Mouse (Mus musculus) natural killer cell, adult 2 months (primary cell): ENCODE data around the gene Dchs2.
"Not testable (repeated sequence)": the region's sequence is repeated elsewhere in the genome, so short reads cannot be mapped to it uniquely, and the experiment has no call there.

Source experiments
- DNase-seq, 2 experiments: peaks; one replicate each; pipeline ENCODE4 v3.0.0; 2022; ENCODE audit warnings: low spot score in 2 of 2

The Dchs2 gene

DNA sequence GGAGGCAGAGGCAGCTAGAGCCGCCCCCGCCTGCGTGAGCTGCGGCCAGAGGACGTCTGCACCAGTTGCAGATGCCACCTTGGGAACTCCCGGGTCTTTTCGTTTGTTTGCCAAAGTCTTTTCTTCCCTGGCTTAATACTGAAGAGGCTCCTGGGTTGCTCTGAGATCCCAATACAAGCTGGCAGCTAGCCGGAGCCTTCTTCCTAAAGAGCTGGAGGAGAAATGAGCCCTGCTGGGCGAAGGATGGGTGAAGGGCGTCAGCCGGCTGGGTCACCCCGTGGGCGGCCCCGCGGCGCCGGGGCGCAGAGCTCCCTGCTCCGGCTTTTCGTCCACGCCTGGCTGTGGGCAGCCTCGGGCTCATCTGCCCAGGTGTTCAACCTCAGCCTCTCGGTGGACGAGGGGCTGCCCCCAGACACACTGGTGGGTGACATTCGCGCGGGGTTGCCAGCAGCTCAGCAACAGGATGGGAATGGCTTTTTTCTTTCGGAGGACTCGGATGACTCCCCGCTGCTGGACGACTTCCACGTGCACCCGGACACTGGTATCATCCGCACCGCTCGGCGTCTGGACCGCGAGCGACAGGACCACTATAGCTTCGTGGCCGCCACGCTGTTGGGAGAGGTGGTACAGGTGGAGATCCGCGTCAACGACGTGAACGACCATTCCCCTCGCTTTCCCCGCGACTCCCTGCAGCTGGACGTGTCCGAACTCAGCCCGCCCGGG is at the start of gene Dchs2:
Dchs2 (plus strand) TSS at position 223 of the 723 bp plus-strand sequence.
- DNase-seq = no peak

DNA sequence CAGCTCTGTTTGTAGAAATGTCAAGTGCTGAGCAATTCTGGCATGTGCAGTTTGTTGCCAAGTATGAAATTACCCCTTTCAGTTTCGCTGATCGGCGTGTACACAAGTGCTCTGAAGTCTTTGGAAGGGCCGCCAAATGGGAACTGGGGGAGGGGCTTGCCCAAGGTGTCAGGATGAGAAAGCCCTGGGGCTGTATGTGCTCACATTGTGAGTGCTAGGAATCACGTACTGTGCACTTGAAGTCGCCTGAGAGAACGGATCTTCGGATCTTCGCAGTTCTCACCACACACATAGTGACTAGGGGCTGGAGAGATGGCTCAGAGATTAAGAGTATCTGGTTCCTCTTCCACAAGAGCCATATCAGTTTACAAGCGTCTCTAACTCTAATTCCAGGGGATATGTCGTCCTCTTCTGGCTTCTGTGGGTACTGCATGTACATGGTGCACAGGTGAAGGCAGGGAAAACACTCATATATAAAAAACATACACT is 47.1 kb upstream of the Dchs2 start:
- peak; percentile 17 to 62 for DNase-seq

DNA sequence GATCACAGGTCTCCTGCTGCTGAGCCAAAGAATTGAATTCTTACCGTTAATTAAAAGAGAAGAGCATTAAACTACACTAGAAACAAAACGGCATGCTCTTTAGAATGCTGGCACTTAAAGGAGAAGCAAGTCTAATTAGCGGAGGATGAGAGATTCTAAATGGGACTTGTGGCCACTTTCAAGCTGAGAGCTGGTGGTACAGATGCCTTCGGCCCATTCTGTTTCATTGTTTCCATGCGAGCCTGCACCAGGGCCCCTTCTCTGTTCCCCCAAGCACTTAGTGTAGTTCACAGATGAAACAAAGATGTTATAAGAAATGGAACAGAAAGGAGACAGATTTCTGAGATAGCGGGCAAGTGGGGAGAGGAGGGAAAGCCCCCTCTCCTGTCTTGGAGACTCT is 30.2 kb upstream of the Dchs2 start:
- no peak for DNase-seq

DNA sequence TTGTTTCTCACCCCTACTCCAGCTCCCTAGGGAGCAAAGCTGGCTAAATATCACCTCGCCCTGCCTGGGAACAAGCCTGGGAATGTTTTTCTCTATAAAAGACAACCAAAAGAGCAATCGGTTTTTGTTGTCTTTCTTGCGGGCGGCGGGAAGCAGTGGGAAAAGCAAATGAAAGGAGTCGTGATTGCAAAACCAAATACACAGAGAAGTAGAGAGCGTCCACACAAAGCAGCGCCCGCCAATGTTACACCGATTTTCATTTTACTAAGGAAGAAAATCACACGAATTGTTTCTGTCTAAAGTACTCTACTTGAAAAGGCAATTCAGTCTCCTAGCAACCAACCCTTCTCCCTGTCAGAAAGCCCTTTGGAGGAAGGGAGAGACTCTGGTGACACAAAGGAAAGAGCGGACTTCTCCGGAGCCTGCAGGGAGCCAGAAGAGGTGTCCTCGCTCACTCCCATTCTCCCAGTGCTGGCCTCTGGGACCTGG is 29.2 kb upstream of the Dchs2 start:
- no peak for DNase-seq

DNA sequence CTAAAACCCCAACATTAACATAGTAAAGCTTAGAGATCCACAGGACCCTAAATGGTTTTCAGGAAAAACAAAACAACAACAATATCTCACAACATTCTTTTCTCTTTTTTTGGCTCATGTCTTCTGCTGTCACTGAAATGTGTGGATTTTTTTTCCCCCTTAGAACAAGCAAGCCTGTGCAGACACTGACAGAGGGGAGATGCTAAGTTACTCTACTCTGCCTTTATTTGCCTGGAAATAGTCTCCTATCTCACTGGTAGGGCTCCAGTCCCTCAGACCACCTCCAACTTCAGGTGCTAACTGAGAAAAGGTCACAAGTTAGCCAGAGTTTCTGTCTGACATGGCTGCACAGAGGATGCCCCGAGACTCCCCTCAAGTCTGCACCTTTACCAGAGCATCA is 28.6 kb upstream of the Dchs2 start:
- DNase-seq = no peak

DNA sequence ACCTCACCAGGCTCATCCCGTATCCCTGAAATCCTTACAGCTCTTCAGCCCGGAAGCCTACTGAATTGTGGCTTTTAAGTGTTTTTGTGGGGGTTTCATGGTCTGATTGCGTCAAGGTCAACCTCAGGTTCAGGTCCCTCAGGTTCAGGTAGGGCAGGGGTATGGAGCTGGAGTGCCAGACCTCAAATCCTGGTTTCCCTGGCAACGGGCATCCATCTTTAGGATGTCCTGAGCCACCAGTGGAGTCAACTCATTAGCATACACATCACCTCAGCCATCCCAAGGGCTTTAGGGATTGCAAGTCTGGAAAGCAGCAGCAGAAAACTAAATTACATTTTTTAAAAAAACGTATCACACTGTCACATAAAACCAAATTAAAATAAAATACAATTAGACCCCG is 28.1 kb upstream of the Dchs2 start:
- no peak for DNase-seq

DNA sequence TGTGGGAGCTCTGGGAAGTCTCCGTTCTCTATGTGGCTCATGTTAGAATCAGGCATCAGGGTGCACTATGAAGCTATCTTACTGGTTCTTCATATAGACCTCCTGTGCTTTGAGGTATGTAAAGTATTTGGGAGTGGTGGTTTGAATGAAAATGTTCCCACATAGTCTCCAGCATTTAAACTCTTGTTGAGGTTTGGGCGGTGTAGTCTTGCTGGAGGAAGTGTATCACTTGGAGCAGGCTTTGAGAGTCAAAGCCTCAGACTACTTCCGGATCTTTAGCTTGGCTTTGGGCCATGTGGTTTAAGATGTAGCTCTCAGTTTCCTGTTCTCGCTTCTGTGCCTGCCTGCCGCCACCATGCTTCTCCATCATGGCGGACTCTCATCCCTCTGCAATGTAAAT is 25.5 kb upstream of the Dchs2 start:
- DNase-seq = no peak

DNA sequence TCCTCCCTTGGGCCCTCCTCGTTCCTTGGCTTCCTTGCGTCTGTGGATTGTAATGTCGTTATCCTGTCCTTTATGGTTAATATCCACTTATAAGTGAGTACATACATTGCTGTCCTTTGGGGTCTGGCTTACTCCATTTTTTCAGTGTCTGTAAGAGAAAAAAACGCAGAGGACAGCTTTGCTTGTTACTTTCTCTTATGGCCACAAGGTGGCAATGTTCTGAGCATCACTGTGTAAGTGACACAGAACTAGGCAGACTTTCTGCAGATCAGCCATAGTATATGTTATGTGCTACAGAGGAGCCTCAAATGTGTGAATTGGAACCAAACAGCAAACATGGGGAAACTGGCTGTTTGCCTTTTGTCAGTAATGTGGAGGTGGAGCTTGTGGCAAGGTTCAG is 17.6 kb upstream of the Dchs2 start:
- no peak for DNase-seq

DNA sequence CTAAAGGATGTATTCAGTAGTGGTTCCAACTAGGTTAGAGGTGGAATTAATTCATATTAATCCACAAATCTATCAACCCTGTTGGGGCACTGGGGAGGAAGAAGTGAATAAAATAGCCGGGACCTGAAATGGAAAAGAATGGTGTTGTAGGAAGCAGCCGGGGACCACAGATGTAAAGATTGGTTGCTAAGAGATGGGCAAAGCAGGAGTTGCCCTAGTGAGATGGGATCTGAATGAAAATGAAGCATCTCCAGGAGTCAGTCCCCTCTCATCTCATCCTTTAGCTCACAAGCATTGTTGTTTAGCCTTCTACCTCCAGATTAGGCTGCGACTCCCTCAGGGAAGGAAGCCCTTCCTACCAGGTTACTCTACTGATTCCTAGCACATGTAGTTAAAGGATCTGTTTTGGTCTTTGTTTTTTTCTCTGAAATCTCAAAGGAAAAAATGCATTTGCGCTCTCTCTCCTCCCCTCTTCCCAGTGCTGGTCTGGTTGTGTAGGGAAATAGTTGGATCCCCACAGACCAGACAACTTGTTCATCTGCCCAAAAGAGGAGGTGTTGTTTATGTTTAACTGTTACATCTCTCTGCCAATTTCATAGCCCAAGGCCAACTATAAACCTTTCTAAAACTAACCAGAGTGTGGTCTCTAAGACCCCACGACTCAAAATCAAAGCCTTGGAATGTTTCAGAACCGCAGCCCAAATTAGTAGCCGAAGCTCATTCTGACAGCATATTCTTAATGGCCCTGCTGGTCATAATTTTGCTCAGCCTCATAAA is 16.1 kb upstream of the Dchs2 start:
- DNase-seq = no peak

DNA sequence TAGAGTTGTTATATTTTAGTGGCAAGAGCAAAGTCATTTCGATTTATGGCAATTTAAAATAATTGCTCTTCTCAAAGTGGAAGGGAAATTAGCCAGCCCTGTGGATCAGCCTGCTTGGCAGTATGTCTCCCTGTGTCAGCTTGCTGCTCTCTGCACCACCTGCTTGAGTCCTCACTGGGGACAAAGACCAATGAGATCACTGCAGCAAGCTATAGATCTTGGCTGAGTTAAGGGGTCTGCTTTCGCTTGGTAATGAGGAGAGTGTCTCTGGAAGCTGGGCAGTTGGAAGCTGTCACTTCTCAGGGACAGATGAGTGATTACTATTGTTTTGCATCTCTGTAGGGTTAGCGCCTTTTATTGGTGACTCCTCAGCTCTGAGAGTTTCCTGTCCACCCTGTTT is 14.9 kb upstream of the Dchs2 start:
- no peak for DNase-seq

DNA sequence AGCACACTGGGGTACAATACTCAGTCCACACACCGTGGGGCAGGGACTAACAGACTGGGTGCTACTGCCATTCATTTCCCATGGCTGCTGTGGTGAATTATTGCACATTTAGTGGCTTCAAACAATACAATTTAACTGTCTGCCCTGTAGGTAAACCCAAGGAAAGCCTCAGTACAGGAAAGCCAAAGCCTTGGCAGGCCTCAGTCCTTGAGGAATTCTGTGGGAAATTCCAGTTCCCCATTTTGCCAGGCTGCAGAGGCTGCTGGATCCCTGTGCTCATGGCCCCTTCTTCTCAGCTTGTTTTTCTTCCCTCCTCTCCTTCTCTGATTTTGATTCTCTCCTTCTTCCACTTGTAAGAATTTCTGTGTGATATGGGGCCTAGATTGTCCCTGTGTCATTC is 12.8 kb upstream of the Dchs2 start:
- no peak for DNase-seq

DNA sequence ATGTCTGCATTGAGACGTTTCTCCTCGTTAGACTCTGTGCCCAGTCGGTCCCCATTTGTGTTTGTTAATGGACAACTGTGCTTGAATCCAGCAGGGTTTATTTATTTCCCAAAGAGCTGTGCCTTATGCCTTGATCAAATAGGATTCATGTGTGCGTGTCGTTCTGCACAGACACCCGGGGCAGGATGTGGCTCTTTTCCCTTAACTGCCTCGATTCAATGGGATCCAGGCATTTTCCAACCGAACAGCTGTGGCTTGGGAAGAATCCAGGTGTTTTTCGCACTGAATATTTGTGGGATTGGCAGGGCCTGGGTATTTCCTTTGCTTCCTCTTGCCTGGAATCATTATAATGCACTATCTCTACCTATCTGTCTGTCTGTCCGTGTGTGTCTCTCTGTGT is 10.2 kb upstream of the Dchs2 start:
- DNase-seq = no peak

DNA sequence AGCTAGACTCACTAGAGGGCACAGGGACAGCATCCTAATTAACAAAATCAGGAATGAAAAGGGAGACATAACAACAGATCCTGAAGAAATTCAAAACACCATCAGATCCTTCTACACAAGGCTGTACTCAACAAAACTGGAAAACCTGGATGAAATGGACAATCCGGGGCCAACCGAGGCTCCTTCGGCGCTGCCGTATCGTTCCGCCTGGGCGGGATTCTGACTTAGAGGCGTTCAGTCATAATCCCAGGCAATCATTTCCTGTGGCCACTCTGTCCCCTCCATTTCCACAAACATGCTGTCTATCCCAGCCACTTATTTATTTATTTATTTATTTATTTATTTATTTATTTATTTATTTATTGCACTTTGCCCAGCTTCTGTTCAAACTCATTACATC is 3.8 kb upstream of the Dchs2 start:
- DNase-seq = not testable (repeated sequence)

DNA sequence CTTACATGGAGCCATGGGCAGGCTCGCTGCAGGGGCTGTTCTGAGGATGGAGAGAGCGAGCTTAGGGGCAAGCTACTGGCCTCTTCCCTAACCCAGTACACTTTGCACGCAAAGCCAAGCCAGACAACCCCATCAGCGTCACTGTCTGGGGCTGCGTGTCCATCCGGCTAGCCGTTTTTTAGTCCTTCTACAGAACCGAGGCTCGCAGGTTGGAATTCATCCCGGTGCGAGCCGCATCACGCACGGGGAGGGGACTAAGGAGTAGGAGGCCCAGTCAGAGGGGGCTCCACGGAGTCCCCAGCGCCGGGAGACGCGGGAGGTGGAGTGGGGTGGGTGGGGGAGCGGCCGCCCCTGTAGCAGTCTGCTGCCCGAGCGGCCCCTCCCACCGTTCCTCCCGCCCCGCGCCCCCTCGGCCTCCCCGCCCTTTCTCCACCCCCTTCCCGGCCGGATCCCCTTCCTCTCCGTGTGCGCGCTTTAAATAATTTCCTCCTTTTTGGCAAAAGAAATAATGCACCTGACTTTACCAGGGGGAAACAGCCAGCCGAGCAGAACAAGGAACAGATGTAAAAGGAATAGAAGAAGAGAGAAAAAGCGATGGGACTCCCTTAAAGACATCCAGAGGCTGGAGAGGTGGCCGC is 541 bp upstream of the Dchs2 start:
- no peak for DNase-seq

DNA sequence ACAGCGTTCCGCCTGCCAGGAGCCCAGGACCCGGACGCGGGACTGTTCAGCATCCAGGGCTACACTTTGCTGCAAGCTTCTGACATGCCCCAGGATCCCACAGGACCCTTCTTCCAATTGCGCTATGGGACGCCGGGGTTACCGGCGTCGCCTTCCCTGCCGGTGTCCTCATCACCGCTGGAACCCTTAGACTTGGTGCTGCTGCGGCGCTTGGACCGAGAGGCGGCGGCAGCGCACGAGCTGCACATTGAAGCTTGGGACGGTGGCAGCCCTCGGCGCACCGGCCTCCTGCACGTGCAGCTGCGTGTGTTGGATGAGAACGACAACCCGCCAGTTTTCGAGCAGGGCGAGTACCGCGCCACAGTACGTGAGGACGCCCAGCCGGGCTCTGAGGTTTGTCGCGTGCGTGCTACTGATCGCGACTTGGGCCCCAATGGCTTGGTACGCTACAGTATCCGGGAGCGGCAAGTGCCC is 738 bp downstream of the Dchs2 start:
- DNase-seq = no peak

DNA sequence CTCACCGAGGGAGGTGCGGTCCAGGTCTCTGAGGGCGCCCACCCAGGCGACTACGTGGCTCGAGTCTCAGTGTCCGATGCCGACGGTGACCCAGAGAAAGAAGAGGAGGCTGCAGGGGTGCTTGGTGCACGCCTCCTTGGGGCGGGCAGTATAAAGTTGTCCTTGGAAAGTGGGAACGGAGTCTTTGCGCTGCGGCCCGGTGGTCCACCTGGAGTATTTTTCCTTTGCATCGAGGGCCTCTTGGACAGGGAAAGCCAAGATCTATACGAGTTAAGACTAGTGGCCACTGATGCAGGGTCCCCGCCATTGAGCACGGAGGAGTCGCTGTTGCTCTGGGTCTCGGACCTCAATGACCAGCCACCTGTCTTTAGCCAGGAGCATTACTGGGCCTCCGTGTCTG is 1.4 kb downstream of the Dchs2 start:
- no peak for DNase-seq

DNA sequence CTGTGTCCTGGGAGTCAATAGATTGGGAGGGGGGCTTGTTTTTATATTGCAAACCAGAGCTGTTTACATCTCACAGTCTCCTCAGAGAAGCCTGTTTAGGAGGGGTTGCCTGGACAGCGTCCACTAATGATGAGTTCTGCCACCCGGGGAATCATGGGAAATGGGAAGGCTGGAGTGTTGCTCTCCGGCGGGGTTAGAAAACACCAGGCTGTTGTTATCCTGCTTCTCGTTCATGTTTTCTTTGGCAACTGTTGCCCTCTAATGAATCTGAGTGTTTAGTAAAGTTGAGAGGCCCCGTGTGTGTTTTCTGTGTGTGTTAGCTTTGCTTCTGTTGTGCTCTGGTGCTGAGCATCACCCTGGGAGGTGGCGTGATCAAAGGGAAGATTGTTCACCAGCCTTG is 8.7 kb downstream of the Dchs2 start:
- no peak for DNase-seq

DNA sequence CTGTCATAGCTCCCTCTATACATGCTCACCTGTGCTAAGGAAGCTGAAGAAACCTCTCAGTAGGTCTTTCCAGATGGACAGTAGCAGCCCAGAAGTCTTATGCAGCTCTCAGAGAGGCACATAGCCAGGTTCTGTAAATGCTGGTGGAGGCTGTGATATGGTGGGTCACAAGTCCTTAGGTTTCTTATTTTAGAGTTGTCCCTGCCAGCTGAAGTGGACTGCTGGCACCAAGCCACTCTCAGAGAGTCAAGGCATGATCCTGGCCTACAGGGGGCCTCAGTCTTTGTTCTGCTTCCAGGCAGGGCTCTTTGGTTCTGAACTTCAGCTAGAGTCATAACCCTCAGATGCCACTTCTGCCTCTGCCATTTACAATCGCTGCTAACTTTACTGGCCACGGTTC is 11.1 kb downstream of the Dchs2 start:
- DNase-seq = no peak

DNA sequence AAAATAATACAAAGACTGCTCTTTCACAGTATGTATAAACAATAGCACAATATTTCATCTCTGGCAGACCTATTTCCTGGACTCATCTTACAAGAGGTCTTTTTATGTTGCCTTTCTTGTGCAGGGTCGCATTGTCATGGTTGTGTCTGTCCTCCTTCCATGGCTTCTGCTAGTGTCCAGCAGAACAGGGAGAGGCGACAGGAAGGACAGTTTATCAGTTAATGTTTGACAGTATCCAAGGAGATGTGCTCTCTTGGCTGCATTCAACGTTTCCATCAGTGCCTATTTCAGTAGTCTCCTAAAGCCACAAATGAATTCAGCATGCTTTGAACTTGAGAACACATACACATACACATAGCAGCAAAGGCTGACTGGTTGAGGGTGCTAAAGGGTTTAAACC is 17.9 kb downstream of the Dchs2 start:
- DNase-seq = no peak

DNA sequence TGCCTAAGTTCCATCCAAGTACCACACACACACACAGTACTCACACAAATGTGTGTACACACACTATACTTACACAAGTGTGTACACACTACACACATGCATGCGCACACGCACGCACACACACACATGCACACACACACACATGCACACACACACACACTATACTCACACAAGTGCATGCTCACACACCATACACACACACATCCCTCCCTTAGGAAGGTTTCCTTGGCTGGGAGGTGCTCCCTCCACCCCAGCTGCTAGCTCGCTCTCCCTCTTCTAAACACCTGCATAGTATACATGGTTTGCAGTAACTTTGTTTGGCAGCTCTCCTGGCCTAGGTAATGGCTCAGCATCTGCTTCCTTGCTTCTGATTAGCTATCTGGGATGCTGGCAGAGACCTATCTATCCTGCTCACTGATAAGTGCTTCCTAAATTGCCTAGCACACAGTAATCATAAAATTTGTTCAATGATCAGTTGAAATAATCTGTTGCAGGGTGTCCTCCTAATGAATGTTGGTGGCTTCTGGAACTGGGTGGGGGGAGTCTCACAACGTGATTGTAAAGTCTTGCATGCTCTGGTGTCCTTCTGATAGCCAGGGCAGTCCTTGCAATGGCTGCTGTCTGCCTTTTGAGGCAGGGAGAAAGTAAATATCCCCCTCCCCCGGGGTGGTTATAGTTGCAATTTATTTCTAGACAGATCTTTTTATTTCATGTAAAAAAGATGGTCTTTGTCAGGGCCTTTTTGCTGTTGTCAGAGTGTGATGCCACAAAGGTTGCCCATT is 19.7 kb downstream of the Dchs2 start:
- no peak for DNase-seq

DNA sequence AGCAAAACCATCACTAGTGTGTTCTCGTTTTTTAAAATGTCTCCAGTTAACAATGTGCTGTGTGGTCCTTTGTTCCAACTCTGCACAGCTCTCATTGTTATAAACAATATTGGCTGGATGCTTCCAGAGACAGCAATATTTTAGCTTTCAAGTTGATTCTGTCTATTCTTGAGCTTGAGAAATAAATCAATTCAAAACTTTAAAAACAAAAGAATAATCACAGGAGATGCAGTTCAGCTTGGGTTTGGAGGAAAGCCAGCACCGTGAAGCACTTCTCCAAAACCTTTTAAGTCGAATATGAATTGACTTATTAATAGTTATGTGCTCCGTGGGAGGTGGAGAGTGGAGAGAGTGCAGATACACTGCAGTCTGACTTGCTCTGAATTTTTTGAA is 20.3 kb downstream of the Dchs2 start:
- DNase-seq = no peak

DNA sequence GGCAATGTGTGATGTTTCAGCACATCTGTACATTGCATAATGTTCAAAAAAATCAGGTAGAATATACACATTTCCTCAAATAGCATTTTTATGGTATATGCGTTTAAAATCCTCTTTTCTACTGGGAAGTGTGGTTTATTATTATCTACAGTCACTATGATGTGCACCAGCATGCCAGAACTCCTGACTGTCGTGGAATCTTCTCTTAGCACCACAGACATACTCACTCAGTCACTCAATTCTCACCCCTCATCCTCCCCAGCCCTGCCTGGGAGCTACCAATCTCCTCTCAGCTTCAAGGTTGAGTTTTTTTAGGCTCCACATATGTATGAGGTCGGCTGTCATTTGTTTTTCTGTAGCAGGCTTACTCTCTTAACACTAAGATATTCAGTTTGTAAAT is 20.8 kb downstream of the Dchs2 start:
- no peak for DNase-seq
